Mouse (Mus musculus) liver, adult (tissue): Measurements from ENCODE around the gene Zfp423.
A peak's percentile ranks its signal among the peaks of the same experiment; 100 is the strongest.

Experiments used
- GATA4 ChIP-seq: IDR thresholded peaks from 2 replicates; pipeline ENCODE4 v1.6.1; 2014; ENCODE audit warnings: mild to moderate bottlenecking, low read length; ENCODE audit not compliant: insufficient replicate concordance

Zfp423 gene

GRCm38 (mm10) chr8:87960061-87960749 lies 810 bp upstream of the Zfp423 start:
- TF ChIP-seq GATA4 = no peak

- no peak for TF ChIP-seq GATA4
These were observed 710 bp downstream of the Zfp423 start for GRCm38 (mm10) chr8:87958451-87959319.

GRCm38 (mm10) chr8:87957871-87958450 lies 1.4 kb downstream of the Zfp423 start:
- peak; percentile 84; the same call in 1 of the 2 replicates for TF ChIP-seq GATA4

GRCm38 (mm10) chr8:87956001-87956400 lies 3.4 kb downstream of the Zfp423 start:
- TF ChIP-seq GATA4 = no peak

- TF ChIP-seq GATA4 = no peak
These were observed 5.9 kb downstream of the Zfp423 start for GRCm38 (mm10) chr8:87953473-87953872.

- no peak for TF ChIP-seq GATA4
These were observed 7.1 kb downstream of the Zfp423 start for GRCm38 (mm10) chr8:87952298-87952697.

GRCm38 (mm10) chr8:87944225-87944934 lies 15.0 kb downstream of the Zfp423 start:
- no peak for TF ChIP-seq GATA4

- TF ChIP-seq GATA4 = no peak
These were observed 15.7 kb downstream of the Zfp423 start for GRCm38 (mm10) chr8:87943651-87944091.

- 0 out of 2 replicates have a peak, but pooled peaks have one; percentile 9 for TF ChIP-seq GATA4
These were observed 18.7 kb downstream of the Zfp423 start for GRCm38 (mm10) chr8:87940646-87941045.

- TF ChIP-seq GATA4 = no peak
These were observed 20.0 kb downstream of the Zfp423 start for GRCm38 (mm10) chr8:87939308-87939936.

- TF ChIP-seq GATA4 = no peak
These were observed 20.8 kb downstream of the Zfp423 start for GRCm38 (mm10) chr8:87938351-87939232.

GRCm38 (mm10) chr8:87937211-87937610 lies 22.2 kb downstream of the Zfp423 start:
- no peak for TF ChIP-seq GATA4

GRCm38 (mm10) chr8:87935088-87935680 lies 24.2 kb downstream of the Zfp423 start:
- TF ChIP-seq GATA4 = no peak

GRCm38 (mm10) chr8:87934175-87934574 lies 25.2 kb downstream of the Zfp423 start:
- TF ChIP-seq GATA4 = no peak

GRCm38 (mm10) chr8:87933752-87934151 lies 25.6 kb downstream of the Zfp423 start:
- no peak for TF ChIP-seq GATA4
